Comparison of ENCODE assay signal across 15 mouse cellular contexts in genomic region chr6:96384441-96384840, GRCm38 (mm10).
"Had no signal": no experiment of that assay in that cellular context is flagged by ENCODE, and none has a peak within 500 bp of the region (broad histone marks: within the 10 kb centered on the region; RNA-seq: fewer than 3 reads in every experiment).

No protein-coding gene starts in this region.

- H3K9me3 ChIP-seq: neural tube, embryonic 15.5 days; stomach, embryonic 15.5 days had no signal

- DNase-seq: retina, postnatal 1 day; right cerebral cortex, adult 18-20 months; right cerebral cortex, postnatal 14 days; right cerebral cortex, postnatal 25 days; right cerebral cortex, postnatal 4 days; spleen, adult 18-20 months; thymus, adult 18-20 months; thymus, adult 2 months; thymus, postnatal 14 days; thymus, postnatal 25 days; thymus, postnatal 36 days; thymus, postnatal 4 days had no signal

- H3K4me3 ChIP-seq: neural tube, embryonic 15.5 days; stomach, embryonic 15.5 days had no signal

- H3K27ac ChIP-seq: neural tube, embryonic 15.5 days; stomach, embryonic 15.5 days; stomach, postnatal 0 days had no signal

- H3K9ac ChIP-seq: neural tube, embryonic 15.5 days; stomach, embryonic 15.5 days had no signal

- H3K4me1 ChIP-seq: neural tube, embryonic 15.5 days; stomach, embryonic 15.5 days had no signal

- H3K36me3 ChIP-seq: neural tube, embryonic 15.5 days; stomach, embryonic 15.5 days had no signal
